Mouse (Mus musculus): ENCODE measurements at regions not wholly inside any gene's neighbourhood (a gene's known extent, or its start where the extent isn't known, plus 50 kb on each side); places are given as distances from the start of the nearest gene placed in this dataset.

- WGBS = 89% methylated on average over 5 of the region's 5 CpGs
- H3K4me3 ChIP-seq (ENCODE audit: insufficient read depth, low read depth, low read length) = no peak overlapping the region
- no peaks in the 10 kb centered on the region for H3K4me1 ChIP-seq (ENCODE audit: control insufficient read depth, insufficient read depth, low read length)
- DNase-seq = no peak
- TF ChIP-seq POLR2A (IDR thresholded peaks at IDR 0.05; ENCODE audit: low read depth, low read length) (no peak), CTCF (conservative IDR thresholded peaks at IDR 0.05; ENCODE audit: insufficient read depth, insufficient read length, low read depth, low read length) (no peak)
- no peaks in the 10 kb centered on the region for H3K36me3 ChIP-seq (ENCODE audit: control insufficient read depth, insufficient read depth, low read length)
- H3K27me3 ChIP-seq (replicated peaks; ENCODE audit: control insufficient read depth, insufficient read depth, low read length) = no peaks in the 10 kb centered on the region
- H3K27ac ChIP-seq (ENCODE audit: insufficient read depth, low read depth, low read length) = no peak overlapping the region
Measured at GRCm38 (mm10) chr1:88954784-88955183, 115.4 kb upstream of the Sh3bp4 start.

- Histone ChIP-seq H3K4me3 (ENCODE audit: insufficient read depth, low read depth, low read length) (no peak overlapping the region), H3K36me3 (ENCODE audit: control insufficient read depth, insufficient read depth, low read length) (no peaks in the 10 kb centered on the region), H3K27me3 (replicated peaks; ENCODE audit: control insufficient read depth, insufficient read depth, low read length) (no peaks in the 10 kb centered on the region), H3K4me1 (ENCODE audit: control insufficient read depth, insufficient read depth, low read length) (no peaks in the 10 kb centered on the region), H3K27ac (ENCODE audit: insufficient read depth, low read depth, low read length) (no peak overlapping the region)
- no peak for DNase-seq
- no peak for TF ChIP-seq CTCF (conservative IDR thresholded peaks at IDR 0.05; ENCODE audit: insufficient read depth, insufficient read length, low read depth, low read length)
- TF ChIP-seq POLR2A (IDR thresholded peaks at IDR 0.05; ENCODE audit: low read depth, low read length) = no peak
- WGBS = 46% methylated on average over 5 of the region's 5 CpGs
Measured at GRCm38 (mm10) chr1:88957061-88957460, 113.2 kb upstream of the Sh3bp4 start.

- 47% methylated on average over 4 of the region's 4 CpGs for WGBS
- Histone ChIP-seq H3K27ac (ENCODE audit: insufficient read depth, low read depth, low read length) (no peak overlapping the region), H3K4me3 (ENCODE audit: insufficient read depth, low read depth, low read length) (no peak overlapping the region), H3K36me3 (ENCODE audit: control insufficient read depth, insufficient read depth, low read length) (no peaks in the 10 kb centered on the region), H3K4me1 (ENCODE audit: control insufficient read depth, insufficient read depth, low read length) (no peaks in the 10 kb centered on the region), H3K27me3 (replicated peaks; ENCODE audit: control insufficient read depth, insufficient read depth, low read length) (no peaks in the 10 kb centered on the region)
- no peak for TF ChIP-seq CTCF (conservative IDR thresholded peaks at IDR 0.05; ENCODE audit: insufficient read depth, insufficient read length, low read depth, low read length)
- TF ChIP-seq POLR2A (IDR thresholded peaks at IDR 0.05; ENCODE audit: low read depth, low read length) = no peak
- DNase-seq = no peak
Measured at GRCm38 (mm10) chr1:88959715-88960114, 110.5 kb upstream of the Sh3bp4 start.

- H3K36me3 ChIP-seq (ENCODE audit: control insufficient read depth, insufficient read depth, low read length) = no peaks in the 10 kb centered on the region
- WGBS = 70% methylated on average over 11 of the region's 11 CpGs
- no peaks in the 10 kb centered on the region for H3K4me1 ChIP-seq (ENCODE audit: control insufficient read depth, insufficient read depth, low read length)
- no peak overlapping the region for H3K27ac ChIP-seq (ENCODE audit: insufficient read depth, low read depth, low read length)
- H3K27me3 ChIP-seq (replicated peaks; ENCODE audit: control insufficient read depth, insufficient read depth, low read length) = no peaks in the 10 kb centered on the region
- DNase-seq = no peak
- H3K4me3 ChIP-seq (ENCODE audit: insufficient read depth, low read depth, low read length) = no peak overlapping the region
- TF ChIP-seq CTCF (conservative IDR thresholded peaks at IDR 0.05; ENCODE audit: insufficient read depth, insufficient read length, low read depth, low read length) = no peak
- no peak for TF ChIP-seq POLR2A (IDR thresholded peaks at IDR 0.05; ENCODE audit: low read depth, low read length)
Measured at GRCm38 (mm10) chr1:88960142-88960541, 110.1 kb upstream of the Sh3bp4 start.

GRCm38 (mm10) chr1:88964045-88964747 lies 106.0 kb upstream of the Sh3bp4 start:
- no peak overlapping the region for H3K4me3 ChIP-seq (ENCODE audit: insufficient read depth, low read depth, low read length)
- no peak overlapping the region for H3K27ac ChIP-seq (ENCODE audit: insufficient read depth, low read depth, low read length)
- H3K27me3 ChIP-seq (replicated peaks; ENCODE audit: control insufficient read depth, insufficient read depth, low read length) = no peaks in the 10 kb centered on the region
- H3K36me3 ChIP-seq (ENCODE audit: control insufficient read depth, insufficient read depth, low read length) = no peaks in the 10 kb centered on the region
- H3K4me1 ChIP-seq (ENCODE audit: control insufficient read depth, insufficient read depth, low read length) = no peaks in the 10 kb centered on the region
- 80% methylated on average over 14 of the region's 14 CpGs for WGBS
- TF ChIP-seq POLR2A (IDR thresholded peaks at IDR 0.05; ENCODE audit: low read depth, low read length) = no peak
- no peak for TF ChIP-seq CTCF (conservative IDR thresholded peaks at IDR 0.05; ENCODE audit: insufficient read depth, insufficient read length, low read depth, low read length)
- no peak for DNase-seq

GRCm38 (mm10) chr1:88966416-88966815 lies 103.8 kb upstream of the Sh3bp4 start:
- H3K36me3 ChIP-seq (ENCODE audit: control insufficient read depth, insufficient read depth, low read length) = no peaks in the 10 kb centered on the region
- H3K4me1 ChIP-seq (ENCODE audit: control insufficient read depth, insufficient read depth, low read length) = no peaks in the 10 kb centered on the region
- no peak overlapping the region for H3K4me3 ChIP-seq (ENCODE audit: insufficient read depth, low read depth, low read length)
- no peaks in the 10 kb centered on the region for H3K27me3 ChIP-seq (replicated peaks; ENCODE audit: control insufficient read depth, insufficient read depth, low read length)
- no peak for DNase-seq
- WGBS = 75% methylated on average over 2 of the region's 2 CpGs
- H3K27ac ChIP-seq (ENCODE audit: insufficient read depth, low read depth, low read length) = no peak overlapping the region
- TF ChIP-seq POLR2A (IDR thresholded peaks at IDR 0.05; ENCODE audit: low read depth, low read length) (no peak), CTCF (conservative IDR thresholded peaks at IDR 0.05; ENCODE audit: insufficient read depth, insufficient read length, low read depth, low read length) (no peak)

GRCm38 (mm10) chr1:88968142-88968541 lies 102.1 kb upstream of the Sh3bp4 start:
- 79% methylated on average over 7 of the region's 7 CpGs for WGBS
- TF ChIP-seq POLR2A (IDR thresholded peaks at IDR 0.05; ENCODE audit: low read depth, low read length) (no peak), CTCF (conservative IDR thresholded peaks at IDR 0.05; ENCODE audit: insufficient read depth, insufficient read length, low read depth, low read length) (no peak)
- DNase-seq = no peak
- H3K4me1 ChIP-seq (ENCODE audit: control insufficient read depth, insufficient read depth, low read length) = no peaks in the 10 kb centered on the region
- no peak overlapping the region for H3K4me3 ChIP-seq (ENCODE audit: insufficient read depth, low read depth, low read length)
- no peaks in the 10 kb centered on the region for H3K36me3 ChIP-seq (ENCODE audit: control insufficient read depth, insufficient read depth, low read length)
- H3K27me3 ChIP-seq (replicated peaks; ENCODE audit: control insufficient read depth, insufficient read depth, low read length) = no peaks in the 10 kb centered on the region
- H3K27ac ChIP-seq (ENCODE audit: insufficient read depth, low read depth, low read length) = no peak overlapping the region

All from kidney, adult 2 months (tissue).